Mouse (Mus musculus): ENCODE measurements around the gene Bhlha9. TPM values are rescaled to one million over a fixed set of nuclear protein-coding genes. Genes with fewer than 3 reads are reported as not detected.

Bhlha9 gene
- total and polyA plus RNA-seq, 3 experiments: not detected

DNA sequence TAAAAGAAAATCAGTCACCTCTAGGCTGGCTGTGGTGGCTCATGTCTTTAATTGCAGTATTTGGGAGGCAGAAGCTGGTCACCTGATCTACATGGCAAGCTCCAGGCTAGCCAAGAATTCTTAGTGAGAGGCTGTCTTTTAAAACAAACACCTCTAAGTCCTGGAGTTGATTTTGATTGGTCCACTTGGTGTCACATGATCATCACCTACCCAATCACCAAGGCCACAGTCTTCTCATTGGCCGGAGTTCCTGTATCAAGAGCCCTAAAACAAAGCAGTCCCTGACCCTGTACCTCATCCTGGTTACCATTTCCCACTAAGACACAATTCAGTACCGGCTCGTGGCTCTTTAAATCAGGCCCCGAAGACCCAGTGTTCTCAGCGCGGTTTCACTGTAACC is 23.5 kb downstream of the Bhlha9 start:
- H3K27ac ChIP-seq (ENCODE audit: control insufficient read depth, low read depth, low read length): no peak overlapping the region
- peak; percentile 51 for DNase-seq (ENCODE audit: low read depth, low spot score)
- H3K9ac ChIP-seq (ENCODE audit: control insufficient read depth, low read depth, low read length, poor library complexity, severe bottlenecking): no peak overlapping the region
- TF ChIP-seq JUND (IDR thresholded peaks at IDR 0.05; ENCODE audit: low read depth, low read length) (no peak), USF1 (IDR thresholded peaks at IDR 0.05; ENCODE audit: low read depth, low read length) (peak; percentile 78), ZNF384 (IDR thresholded peaks at IDR 0.05; ENCODE audit: low read depth, low read length) (no peak), NELFE (IDR thresholded peaks at IDR 0.05; ENCODE audit: low read depth, low read length) (no peak), MAFK (IDR thresholded peaks at IDR 0.05; ENCODE audit: borderline replicate concordance, low read depth, low read length) (no peak), USF2 (IDR thresholded peaks at IDR 0.05; ENCODE audit: borderline replicate concordance in 1 of 2, insufficient read depth in 1 of 2, low read depth in 1 of 2, low read length in 2 of 2) (0 out of 4 replicates have a peak, but pooled peaks of 1 of the 2 experiments have one; percentile 16), KAT2A (conservative IDR thresholded peaks at IDR 0.05; ENCODE audit: low read depth, low read length) (no peak), POLR2AphosphoS2 (IDR thresholded peaks at IDR 0.05; ENCODE audit: low read length) (no peak), NRF1 (IDR thresholded peaks at IDR 0.05; ENCODE audit: insufficient read depth, low read depth, low read length, poor library complexity, severe bottlenecking) (no peak)
- H3K79me2 ChIP-seq (ENCODE audit: control insufficient read depth, insufficient read depth, low read length, poor library complexity): no peaks in the 10 kb centered on the region
- H3K27me3 ChIP-seq (ENCODE audit: control insufficient read depth in 1 of 2, insufficient read depth in 2 of 2, low read length in 2 of 2): peaks cover 2 to 4% of the 10 kb centered on the region in 2 experiments; a peak in 3 of 4 replicates
- H3K4me3 ChIP-seq (ENCODE audit: control insufficient read depth in 1 of 2, insufficient read depth in 1 of 2, low read depth in 2 of 2, low read length in 2 of 2): no peak overlapping the region
- H3K4me1 ChIP-seq (ENCODE audit: control insufficient read depth in 1 of 2, insufficient read depth in 2 of 2, low read length in 2 of 2): no peaks in the 10 kb centered on the region; a peak in 1 of 4 replicates
- H3K9me3 ChIP-seq (replicated peaks; ENCODE audit: insufficient read depth, low read length): no peaks in the 10 kb centered on the region
- H3K36me3 ChIP-seq (ENCODE audit: control insufficient read depth in 1 of 2, insufficient read depth in 2 of 2, low read length in 2 of 2): no peaks in the 10 kb centered on the region

- Histone ChIP-seq H3K79me2 (ENCODE audit: control insufficient read depth, insufficient read depth, low read length, poor library complexity) (no peaks in the 10 kb centered on the region), H3K27me3 (ENCODE audit: control insufficient read depth in 1 of 2, insufficient read depth in 2 of 2, low read length in 2 of 2) (peaks cover 5 to 15% of the 10 kb centered on the region in 2 experiments), H3K4me1 (ENCODE audit: control insufficient read depth in 1 of 2, insufficient read depth in 2 of 2, low read length in 2 of 2) (no peaks in the 10 kb centered on the region; a peak in 1 of 4 replicates), H3K36me3 (ENCODE audit: control insufficient read depth in 1 of 2, insufficient read depth in 2 of 2, low read length in 2 of 2) (no peaks in the 10 kb centered on the region), H3K27ac (ENCODE audit: control insufficient read depth, low read depth, low read length) (no peak overlapping the region), H3K4me3 (ENCODE audit: control insufficient read depth in 1 of 2, insufficient read depth in 1 of 2, low read depth in 2 of 2, low read length in 2 of 2) (no peak overlapping the region), H3K9me3 (replicated peaks; ENCODE audit: insufficient read depth, low read length) (no peaks in the 10 kb centered on the region), H3K9ac (ENCODE audit: control insufficient read depth, low read depth, low read length, poor library complexity, severe bottlenecking) (no peak overlapping the region)
- no peak for TF ChIP-seq POLR2AphosphoS2 (IDR thresholded peaks at IDR 0.05; ENCODE audit: low read length)
- no peak for DNase-seq (ENCODE audit: low read depth, low spot score)
Measured at GRCm38 (mm10) chr11:76699626-76700025, 27.4 kb downstream of the Bhlha9 start.

GRCm38 (mm10) chr11:76707656-76708055 is 35.4 kb downstream of the Bhlha9 start:
- no peaks in the 10 kb centered on the region for H3K4me1 ChIP-seq (ENCODE audit: control insufficient read depth in 1 of 2, insufficient read depth in 2 of 2, low read length in 2 of 2)
- no peaks in the 10 kb centered on the region for H3K36me3 ChIP-seq (ENCODE audit: control insufficient read depth in 1 of 2, insufficient read depth in 2 of 2, low read length in 2 of 2)
- DNase-seq (ENCODE audit: low read depth, low spot score): no peak
- H3K27me3 ChIP-seq (ENCODE audit: control insufficient read depth in 1 of 2, insufficient read depth in 2 of 2, low read length in 2 of 2): peaks cover 16 to 17% of the 10 kb centered on the region in 2 experiments
- H3K27ac ChIP-seq (ENCODE audit: control insufficient read depth, low read depth, low read length): no peak overlapping the region
- TF ChIP-seq HCFC1 (IDR thresholded peaks at IDR 0.05; ENCODE audit: low read depth, low read length): no peak
- no peak for TF ChIP-seq MAFK (IDR thresholded peaks at IDR 0.05; ENCODE audit: borderline replicate concordance, low read depth, low read length)
- TF ChIP-seq MYC (IDR thresholded peaks at IDR 0.05; ENCODE audit: low read depth, low read length): no peak
- no peak for TF ChIP-seq ETS1 (IDR thresholded peaks at IDR 0.05; ENCODE audit: low read depth, low read length)
- no peak for TF ChIP-seq TAL1 (IDR thresholded peaks at IDR 0.05; ENCODE audit: low read length)
- TF ChIP-seq MYB (IDR thresholded peaks at IDR 0.05; ENCODE audit: low read depth, low read length): no peak
- no peak for TF ChIP-seq ZKSCAN1 (IDR thresholded peaks at IDR 0.05; ENCODE audit: low read depth, low read length)
- TF ChIP-seq TBP (IDR thresholded peaks at IDR 0.05; ENCODE audit: low read depth, low read length): no peak
- no peak for TF ChIP-seq ZNF384 (IDR thresholded peaks at IDR 0.05; ENCODE audit: low read depth, low read length)
- no peak for TF ChIP-seq BHLHE40 (IDR thresholded peaks at IDR 0.05; ENCODE audit: borderline replicate concordance, low read depth, low read length)
- no peak for TF ChIP-seq POLR2AphosphoS2 (IDR thresholded peaks at IDR 0.05; ENCODE audit: low read length)
- no peak for TF ChIP-seq ELF1 (IDR thresholded peaks at IDR 0.05; ENCODE audit: low read depth, low read length)
- H3K9ac ChIP-seq (ENCODE audit: control insufficient read depth, low read depth, low read length, poor library complexity, severe bottlenecking): no peak overlapping the region
- no peaks in the 10 kb centered on the region for H3K79me2 ChIP-seq (ENCODE audit: control insufficient read depth, insufficient read depth, low read length, poor library complexity)
- H3K4me3 ChIP-seq (ENCODE audit: control insufficient read depth in 1 of 2, insufficient read depth in 1 of 2, low read depth in 2 of 2, low read length in 2 of 2): no peak overlapping the region
- no peaks in the 10 kb centered on the region for H3K9me3 ChIP-seq (replicated peaks; ENCODE audit: insufficient read depth, low read length)

Data from MEL (cell line).